Mouse (Mus musculus) E14TG2a.4 (cell line): ENCODE data around the gene Mfsd9.
A peak's percentile ranks its signal among the peaks of the same experiment; 100 is the strongest.

ENCODE experiments used
- H3K27me3 ChIP-seq: 2 replicates; pipeline ENCODE4 v1.6.1; 2014; ENCODE audit warnings: low read length, control low read depth; ENCODE audit not compliant: insufficient read depth
- H3K36me3 ChIP-seq: 2 replicates; pipeline ENCODE4 v1.6.1; 2014; ENCODE audit warnings: low read length, control low read depth; ENCODE audit not compliant: insufficient read depth
- H3K4me1 ChIP-seq: replicated peaks from 2 replicates; pipeline ENCODE4 v1.6.1; 2014; ENCODE audit warnings: low read depth, low read length, control low read depth
- H3K4me3 ChIP-seq: replicated peaks from 2 replicates; pipeline ENCODE4 v1.5.1; 2014; ENCODE audit warnings: mild to moderate bottlenecking, low read length
- H3K9me3 ChIP-seq: 2 replicates; pipeline ENCODE4 v1.6.1; 2014; ENCODE audit warnings: low read length, control low read depth
- CTCF ChIP-seq: conservative IDR thresholded peaks from 2 replicates; pipeline ENCODE4 v1.5.1; 2014; ENCODE audit warnings: low read length
- NANOG ChIP-seq: IDR thresholded peaks from 2 replicates; pipeline ENCODE4 v1.6.1; 2014; ENCODE audit warnings: borderline replicate concordance, low read length, mixed read lengths
- POU5F1 ChIP-seq: IDR thresholded peaks from 2 replicates; pipeline ENCODE4 v1.6.1; 2014; ENCODE audit warnings: low read length, borderline replicate concordance

Mfsd9 gene

DNA sequence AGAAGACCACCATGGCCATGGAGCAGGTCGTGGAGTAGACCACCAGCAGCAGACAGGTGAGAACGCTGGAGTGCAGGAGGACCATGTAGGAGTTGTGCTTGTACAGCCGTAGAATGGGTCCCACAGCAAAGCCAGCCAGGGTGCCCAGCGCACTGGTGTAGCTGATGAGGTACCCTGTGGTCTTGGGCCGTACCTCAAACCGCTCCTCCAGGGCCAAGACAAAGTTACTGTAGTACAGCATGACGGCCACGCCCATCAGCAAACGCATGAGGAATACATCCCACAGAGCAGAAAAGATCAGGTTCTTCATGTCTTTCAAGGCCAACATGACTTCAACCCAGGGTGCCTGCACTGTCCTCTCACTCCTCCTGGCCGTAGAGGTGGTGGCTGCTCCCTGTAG, 16.4 kb downstream of the Mfsd9 start:
- H3K4me1 ChIP-seq: no peaks in the 10 kb centered on the region
- no peak overlapping the region for H3K4me3 ChIP-seq
- H3K36me3 ChIP-seq: no peaks in the 10 kb centered on the region; the same call in 1 of the 2 replicates
- no peaks in the 10 kb centered on the region for H3K9me3 ChIP-seq
- TF ChIP-seq NANOG (no peak), POU5F1 (no peak), CTCF (no peak)
- no peaks in the 10 kb centered on the region for H3K27me3 ChIP-seq

DNA sequence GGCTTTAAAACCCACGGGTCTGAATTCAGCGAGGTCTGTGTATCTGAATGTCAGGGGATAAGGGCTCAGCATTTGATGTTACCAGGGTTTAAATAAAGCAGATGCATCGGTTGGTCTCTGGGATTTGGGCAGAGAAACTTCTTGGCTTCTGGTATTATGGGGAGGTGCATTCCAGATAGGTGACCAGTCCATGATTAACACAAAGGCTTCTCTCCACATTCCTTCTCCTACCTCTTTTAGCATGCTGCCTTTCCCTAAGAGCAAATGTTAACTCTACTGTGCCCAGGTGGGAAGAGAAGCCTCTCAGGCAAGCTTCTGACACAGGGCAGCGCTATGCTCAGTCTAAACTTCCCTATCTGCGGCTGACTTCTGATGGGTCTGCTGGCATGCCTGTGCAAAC, 17.3 kb downstream of the Mfsd9 start:
- Histone ChIP-seq H3K4me1 (no peaks in the 10 kb centered on the region; the same call in 1 of the 2 replicates), H3K4me3 (no peak overlapping the region), H3K36me3 (no peaks in the 10 kb centered on the region; the same call in 1 of the 2 replicates), H3K27me3 (no peaks in the 10 kb centered on the region), H3K9me3 (no peaks in the 10 kb centered on the region)
- no peak for TF ChIP-seq POU5F1
- no peak for TF ChIP-seq NANOG
- no peak for TF ChIP-seq CTCF

DNA sequence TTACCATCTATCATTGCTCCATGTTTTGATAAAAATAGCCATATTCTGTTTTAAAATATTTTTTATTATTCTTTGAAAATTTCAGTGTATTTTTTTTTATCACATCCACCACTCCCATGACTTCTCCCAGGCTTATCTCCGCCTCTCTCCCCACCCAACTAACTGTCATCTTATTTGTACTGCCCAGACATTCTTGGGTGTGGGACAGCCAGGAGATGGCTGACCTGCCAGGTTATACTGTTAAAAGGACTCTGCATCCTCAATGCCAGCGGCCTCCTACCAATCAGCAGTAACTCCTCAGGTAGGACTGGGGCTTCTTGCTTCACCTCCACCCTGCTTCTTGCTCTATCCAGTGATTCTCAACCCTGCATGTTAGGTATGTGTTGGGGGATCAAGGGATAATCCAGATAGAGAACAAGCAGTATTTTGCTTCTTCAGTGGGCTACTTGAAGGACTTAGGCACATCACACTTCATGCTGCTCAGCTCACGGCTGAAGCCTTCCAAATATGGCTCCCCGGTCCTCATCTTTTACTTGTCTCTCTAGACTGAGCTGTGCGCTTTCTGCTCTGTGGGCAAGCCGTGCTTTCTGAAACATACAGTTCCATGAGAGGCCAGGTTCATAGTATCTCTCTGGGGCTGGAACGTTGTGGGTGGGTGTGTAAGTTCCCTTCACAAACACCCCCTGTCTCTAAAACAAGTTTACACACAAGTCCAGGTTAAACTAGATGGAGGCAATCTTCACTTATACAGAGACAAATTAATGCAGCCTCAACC, 19.1 kb downstream of the Mfsd9 start:
- Histone ChIP-seq H3K4me1 (no peaks in the 10 kb centered on the region; the same call in 1 of the 2 replicates), H3K36me3 (no peaks in the 10 kb centered on the region; the same call in 1 of the 2 replicates), H3K27me3 (no peaks in the 10 kb centered on the region), H3K4me3 (no peak overlapping the region), H3K9me3 (no peaks in the 10 kb centered on the region)
- TF ChIP-seq CTCF: no peak
- TF ChIP-seq NANOG: no peak
- TF ChIP-seq POU5F1: no peak

DNA sequence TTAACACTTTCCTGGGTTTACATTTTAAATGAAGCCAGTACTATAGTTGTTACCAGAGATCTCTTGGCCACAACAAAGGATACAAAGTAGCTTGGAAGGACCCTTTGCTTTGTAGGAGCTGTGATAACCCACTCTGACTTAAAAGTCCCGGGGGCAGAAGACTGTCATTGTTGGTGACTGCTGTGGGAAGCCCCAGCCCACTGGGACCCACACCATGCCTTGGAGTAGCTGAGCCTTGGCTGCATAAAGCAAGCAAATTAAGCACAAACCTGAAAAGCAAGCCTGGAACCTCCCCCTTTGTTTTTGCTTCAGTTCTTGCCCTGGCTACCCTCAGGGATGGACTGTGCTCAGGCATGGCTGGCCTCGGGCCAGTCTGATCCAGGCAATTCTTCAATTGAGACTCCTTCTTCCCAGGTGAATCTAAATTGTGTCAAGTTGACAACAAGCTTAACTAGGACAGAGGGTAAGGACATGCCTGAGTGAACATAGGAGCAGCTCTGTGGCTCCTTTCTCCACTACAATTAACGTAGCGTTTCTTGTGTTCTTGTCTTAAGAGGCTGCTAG, 21.1 kb downstream of the Mfsd9 start:
- no peaks in the 10 kb centered on the region; the same call in 1 of the 2 replicates for H3K4me1 ChIP-seq
- no peaks in the 10 kb centered on the region; the same call in 1 of the 2 replicates for H3K36me3 ChIP-seq
- no peaks in the 10 kb centered on the region for H3K9me3 ChIP-seq
- no peaks in the 10 kb centered on the region for H3K27me3 ChIP-seq
- H3K4me3 ChIP-seq: no peak overlapping the region
- no peak for TF ChIP-seq CTCF
- TF ChIP-seq NANOG: no peak
- TF ChIP-seq POU5F1: no peak

- H3K4me3 ChIP-seq: no peak overlapping the region
- TF ChIP-seq CTCF (peak; percentile 82), NANOG (no peak)
- H3K9me3 ChIP-seq: no peaks in the 10 kb centered on the region
- H3K27me3 ChIP-seq: no peaks in the 10 kb centered on the region
- H3K4me1 ChIP-seq: no peaks in the 10 kb centered on the region; the same call in 1 of the 2 replicates
- H3K36me3 ChIP-seq: no peaks in the 10 kb centered on the region
Observed at GRCm38 (mm10) chr1:40768606-40769005, 21.9 kb downstream of the Mfsd9 start.

DNA sequence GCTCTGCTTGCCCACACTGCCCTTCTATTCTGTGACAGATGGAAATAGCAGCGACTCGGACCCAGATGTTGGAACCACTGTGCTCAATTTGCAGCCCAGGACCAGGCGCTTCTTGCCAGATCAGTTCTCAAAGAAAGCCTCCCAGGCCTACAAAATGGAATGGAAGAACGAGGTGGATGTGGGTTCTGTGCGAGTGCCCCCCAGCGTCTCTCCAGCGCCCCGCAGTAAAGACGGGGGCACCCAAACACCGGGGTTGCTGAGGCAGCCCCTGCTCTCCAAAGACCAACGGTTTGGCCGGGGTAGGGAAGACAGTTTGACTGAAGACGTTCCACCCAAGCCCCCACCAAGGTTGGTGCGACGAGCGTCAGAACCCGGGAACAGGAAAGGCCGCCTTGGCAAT, 22.9 kb downstream of the Mfsd9 start:
- no peaks in the 10 kb centered on the region for H3K9me3 ChIP-seq
- H3K36me3 ChIP-seq: no peaks in the 10 kb centered on the region
- TF ChIP-seq NANOG (no peak), POU5F1 (no peak), CTCF (no peak)
- no peaks in the 10 kb centered on the region; the same call in 1 of the 2 replicates for H3K4me1 ChIP-seq
- no peaks in the 10 kb centered on the region for H3K27me3 ChIP-seq
- no peak overlapping the region for H3K4me3 ChIP-seq

- Histone ChIP-seq H3K4me1 (no peaks in the 10 kb centered on the region; the same call in 1 of the 2 replicates), H3K4me3 (no peak overlapping the region), H3K36me3 (no peaks in the 10 kb centered on the region), H3K9me3 (no peaks in the 10 kb centered on the region), H3K27me3 (no peaks in the 10 kb centered on the region)
- TF ChIP-seq CTCF (no peak), NANOG (no peak), POU5F1 (no peak)
Observed at GRCm38 (mm10) chr1:40765521-40765920, 25.0 kb downstream of the Mfsd9 start.

- H3K4me1 ChIP-seq: no peaks in the 10 kb centered on the region; the same call in 1 of the 2 replicates
- H3K36me3 ChIP-seq: no peaks in the 10 kb centered on the region
- H3K9me3 ChIP-seq: no peaks in the 10 kb centered on the region
- no peak overlapping the region for H3K4me3 ChIP-seq
- no peaks in the 10 kb centered on the region for H3K27me3 ChIP-seq
- TF ChIP-seq NANOG: no peak
- no peak for TF ChIP-seq POU5F1
- TF ChIP-seq CTCF: no peak
Observed at GRCm38 (mm10) chr1:40764701-40765275, 25.7 kb downstream of the Mfsd9 start.
